Mouse (Mus musculus) intestine, postnatal 0 days (tissue): ENCODE results near the gene Reln. TPM values are rescaled to one million over a fixed set of nuclear protein-coding genes. Genes with fewer than 3 reads are reported as not detected.

Source experiments
- ATAC-seq: fragments of 200-750 bp; cut with Nextera tagmentation; 2 replicates; pipeline ENCODE4 v1.8.0; 2017; ENCODE audit warnings: mild to moderate bottlenecking, moderate TSS enrichment, moderate library complexity
- H3K27ac ChIP-seq: fragments of 300-500 bp; sonication (generic); 2 replicates; pipeline ENCODE4 v1.5.1; 2014; ENCODE audit warnings: mild to moderate bottlenecking, low read depth, low read length, moderate library complexity
- H3K27me3 ChIP-seq: fragments of 300-500 bp; sonication (generic); replicated peaks from 2 replicates; pipeline ENCODE4 v1.6.1; 2014; ENCODE audit warnings: low read length, mixed read lengths; ENCODE audit not compliant: control insufficient read depth, insufficient read depth
- H3K36me3 ChIP-seq: fragments of 300-500 bp; sonication (generic); 2 replicates; pipeline ENCODE4 v1.6.1; 2014; ENCODE audit warnings: mild to moderate bottlenecking, moderate library complexity; ENCODE audit not compliant: control insufficient read depth, insufficient read depth
- H3K4me1 ChIP-seq: fragments of 300-500 bp; sonication (generic); replicated peaks from 2 replicates; pipeline ENCODE4 v1.6.1; 2014; ENCODE audit warnings: antibody characterized with exemption, low read length, mixed read lengths; ENCODE audit not compliant: control insufficient read depth, insufficient read depth
- H3K4me2 ChIP-seq: fragments of 300-500 bp; sonication (generic); replicated peaks from 2 replicates; pipeline ENCODE4 v1.6.1; 2014; ENCODE audit warnings: low read depth, mild to moderate bottlenecking, moderate library complexity
- H3K4me3 ChIP-seq: fragments of 300-500 bp; sonication (generic); 2 replicates; pipeline ENCODE4 v1.5.1; 2014; ENCODE audit warnings: low read depth, low read length
- H3K9ac ChIP-seq: fragments of 300-500 bp; sonication (generic); 2 replicates; pipeline ENCODE4 v1.6.1; 2014; ENCODE audit warnings: mild to moderate bottlenecking, low read depth, low read length
- H3K9me3 ChIP-seq: fragments of 300-500 bp; sonication (generic); 2 replicates; pipeline ENCODE4 v1.6.1; 2016; ENCODE audit warnings: mixed run types; ENCODE audit not compliant: control insufficient read depth
- CTCF ChIP-seq: sonication (generic); IDR thresholded peaks from 2 replicates; pipeline ENCODE4 v1.5.1; 2016; ENCODE audit warnings: low read depth, mild to moderate bottlenecking, control low read depth, antibody characterized with exemption, moderate library complexity
- WGBS: fragments of 180-500 bp; shearing (Covaris S2); extraction: QIAGEN DNeasy Blood & Tissue Kit; methylation state at CpG from one replicate; pipeline ENCODE4 v1.1.7; 2014; 5-methylcytosine and 5-hydroxymethylcytosine counted together
- polyA plus RNA-seq: library from polyadenylated mRNA; unstranded; fragments of >200 nt; fragmentation: Nextera tagmentation; extraction: Ambion mirVana; gene quantifications from 2 replicates; pipeline ENCODE4 v1.2.1, GENCODE M21; 2015

The Reln gene
- polyA plus RNA-seq, 1 experiment from 2014 or later = 5.3 TPM

DNA sequence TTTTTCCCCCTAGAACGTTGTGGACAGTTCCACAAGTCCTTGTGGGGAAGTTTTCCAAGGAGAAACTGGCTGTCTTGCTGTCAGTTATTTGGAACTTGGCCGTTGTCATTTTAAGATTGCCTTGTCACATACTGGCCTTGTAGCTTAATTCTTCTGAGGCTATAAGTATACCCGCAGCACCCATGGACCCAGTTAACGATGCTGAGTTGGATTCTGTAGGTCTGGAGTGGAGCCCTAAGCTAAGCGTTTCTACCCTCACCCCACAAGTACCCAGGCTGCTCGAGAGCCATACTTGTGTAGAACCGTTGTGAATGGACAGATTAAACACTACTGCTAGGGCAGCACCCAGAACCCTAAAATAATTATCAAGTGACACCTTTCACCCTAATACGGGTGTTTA lies 477.8 kb downstream of the Reln start:
- WGBS = 54% methylated on average over 8 of the region's 8 CpGs
- Histone ChIP-seq H3K36me3 (no peaks in the 10 kb centered on the region), H3K4me2 (no peak overlapping the region), H3K4me1 (no peaks in the 10 kb centered on the region), H3K9ac (no peak overlapping the region), H3K27me3 (no peaks in the 10 kb centered on the region), H3K4me3 (no peak overlapping the region), H3K9me3 (no peaks in the 10 kb centered on the region), H3K27ac (no peak overlapping the region)
- no peak for TF ChIP-seq CTCF
- no peak for ATAC-seq

DNA sequence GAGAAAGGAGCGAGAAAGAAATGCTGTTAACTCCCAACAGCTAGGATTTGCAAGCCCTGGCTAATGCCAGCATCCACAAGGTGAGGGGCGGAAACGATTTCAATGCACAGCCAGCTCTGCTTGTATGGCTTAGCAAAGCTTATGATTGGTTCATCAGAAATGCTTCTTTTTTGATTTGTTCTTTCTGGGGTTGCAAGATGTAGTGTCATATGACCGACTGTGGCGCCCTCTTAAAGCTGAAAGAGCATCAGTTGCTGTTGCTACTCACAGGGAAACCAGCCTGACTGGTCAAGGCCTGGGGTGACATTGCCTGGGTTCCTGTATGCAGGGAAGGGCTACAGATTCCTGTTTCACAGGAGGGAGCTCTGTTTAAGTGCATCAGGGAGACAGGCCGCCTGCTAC lies 478.2 kb downstream of the Reln start:
- Histone ChIP-seq H3K9me3 (no peaks in the 10 kb centered on the region), H3K36me3 (no peaks in the 10 kb centered on the region), H3K27me3 (no peaks in the 10 kb centered on the region), H3K4me2 (0 out of 2 replicates have a peak overlapping the region, but pooled peaks have one; percentile 58), H3K4me1 (no peaks in the 10 kb centered on the region), H3K4me3 (no peak overlapping the region), H3K9ac (no peak overlapping the region), H3K27ac (no peak overlapping the region)
- TF ChIP-seq CTCF = no peak
- no peak for ATAC-seq
- WGBS = 22% methylated on average over 6 of the region's 6 CpGs

DNA sequence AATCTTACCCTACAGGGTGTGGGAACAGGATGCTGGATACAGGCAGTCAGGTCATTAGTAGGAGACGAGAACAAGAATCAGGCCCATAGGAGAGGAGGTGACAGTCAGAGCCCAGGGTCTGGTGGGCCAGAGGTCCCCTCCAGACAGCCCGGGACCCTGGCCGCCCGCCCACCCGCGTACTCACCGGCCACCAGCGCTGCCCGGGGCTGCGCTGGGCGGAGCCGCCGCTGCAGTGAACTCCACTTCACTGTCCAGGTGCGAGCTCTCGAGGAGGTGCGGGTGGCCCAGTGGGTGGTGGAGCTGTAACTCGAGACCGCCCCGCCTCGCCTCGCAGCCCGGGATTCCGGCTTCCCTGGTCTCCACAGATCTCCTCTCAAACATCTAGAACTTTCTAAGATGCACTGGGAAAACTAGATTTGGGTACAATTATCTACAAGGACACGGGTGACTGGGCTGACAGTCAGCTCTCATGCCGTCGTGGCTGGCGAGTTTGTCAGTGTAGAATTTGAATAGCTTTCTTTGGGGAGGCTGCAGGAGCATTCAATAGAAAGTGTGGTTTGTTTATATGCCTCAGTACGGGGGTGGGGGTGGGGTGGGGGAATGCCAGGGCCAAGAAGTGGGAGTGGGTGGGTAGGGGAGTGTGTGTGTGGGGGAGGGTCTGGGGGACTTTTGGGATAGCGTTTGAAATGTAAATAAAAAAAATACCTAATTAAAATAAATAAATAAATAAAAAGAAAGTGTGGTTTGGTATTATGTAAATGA lies 479.0 kb downstream of the Reln start, which contains the start of gene Slc26a5:
TSS of gene Slc26a5 (minus strand) at position 259 of the 762 bp plus-strand sequence.
- Histone ChIP-seq H3K9me3 (no peaks in the 10 kb centered on the region), H3K4me2 (peak within 1 kb of the TSS; percentile 58), H3K36me3 (no peaks in the 10 kb centered on the region), H3K27me3 (no peaks in the 10 kb centered on the region), H3K4me1 (no peaks in the 10 kb centered on the region), H3K4me3 (peak within 1 kb of the TSS; percentile 16; the same call in 1 of the 2 replicates), H3K27ac (no peak within 1 kb of the TSS), H3K9ac (no peak within 1 kb of the TSS)
- ATAC-seq = no peak
- no peak for TF ChIP-seq CTCF
- WGBS = 3% methylated on average over 29 of the region's 29 CpGs

DNA sequence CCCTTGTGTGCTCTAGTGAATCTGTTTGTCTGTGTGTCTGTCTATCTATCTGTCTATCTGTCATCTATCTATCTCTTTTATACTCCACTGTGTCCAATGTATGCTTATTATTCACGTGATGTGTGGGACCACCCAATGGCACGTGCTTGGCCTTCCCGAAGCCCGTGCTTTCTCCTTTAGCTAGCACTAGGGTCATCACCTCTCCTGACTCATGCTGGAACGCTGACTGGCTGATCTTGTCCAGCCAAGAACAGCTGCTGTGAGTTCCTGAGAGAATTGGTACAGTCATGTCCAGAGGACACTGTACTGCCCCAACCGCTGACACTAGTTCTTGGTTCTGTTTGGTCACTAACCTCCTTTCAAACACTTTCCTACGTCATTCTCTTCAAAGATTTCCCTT lies 485.8 kb downstream of the Reln start:
- TF ChIP-seq CTCF = no peak
- Histone ChIP-seq H3K4me1 (no peaks in the 10 kb centered on the region), H3K36me3 (no peaks in the 10 kb centered on the region), H3K27ac (no peak overlapping the region), H3K27me3 (no peaks in the 10 kb centered on the region), H3K4me3 (no peak overlapping the region), H3K9me3 (no peaks in the 10 kb centered on the region), H3K9ac (no peak overlapping the region), H3K4me2 (no peak overlapping the region)
- no peak for ATAC-seq
- 81% methylated on average over 7 of the region's 7 CpGs for WGBS

DNA sequence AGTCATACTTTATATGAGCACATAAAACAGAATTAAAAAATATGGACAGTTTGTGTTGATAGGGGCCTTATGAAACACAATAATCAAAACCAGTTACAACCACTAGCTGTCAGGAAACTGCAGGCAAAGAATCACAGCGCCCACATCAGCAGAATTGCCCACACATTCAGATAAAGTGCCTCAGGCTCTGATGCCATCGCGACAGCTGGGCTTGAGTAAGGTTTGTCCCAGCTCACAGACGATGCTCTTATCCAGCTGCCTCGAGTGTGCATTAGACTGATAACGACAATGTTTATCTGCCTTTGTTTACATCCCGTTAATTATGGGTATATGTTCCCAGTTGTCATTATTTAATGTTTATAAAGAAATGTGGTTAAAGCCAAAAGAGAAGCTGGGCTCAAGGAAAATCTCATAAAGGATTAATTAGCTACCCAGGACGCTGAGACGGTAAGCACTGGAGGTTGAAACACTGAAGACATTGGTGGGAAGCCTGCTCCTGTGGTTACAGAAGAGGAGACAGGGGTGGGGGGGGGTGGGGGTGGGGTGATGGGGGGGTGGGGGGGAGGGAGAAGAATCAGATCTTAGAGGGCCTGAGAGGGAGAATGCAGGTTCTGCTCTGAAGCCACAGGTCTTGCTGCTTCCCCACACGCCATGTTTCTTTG lies 492.7 kb downstream of the Reln start:
- whole genome bisulfite sequencing = 47% methylated on average over 10 of the region's 10 CpGs
- H3K9ac ChIP-seq = no peak overlapping the region
- H3K27ac ChIP-seq = no peak overlapping the region
- H3K27me3 ChIP-seq = no peaks in the 10 kb centered on the region
- H3K36me3 ChIP-seq = no peaks in the 10 kb centered on the region
- H3K4me2 ChIP-seq = no peak overlapping the region
- no peaks in the 10 kb centered on the region for H3K4me1 ChIP-seq
- no peaks in the 10 kb centered on the region for H3K9me3 ChIP-seq
- ATAC-seq = no peak
- no peak for TF ChIP-seq CTCF
- no peak overlapping the region for H3K4me3 ChIP-seq

DNA sequence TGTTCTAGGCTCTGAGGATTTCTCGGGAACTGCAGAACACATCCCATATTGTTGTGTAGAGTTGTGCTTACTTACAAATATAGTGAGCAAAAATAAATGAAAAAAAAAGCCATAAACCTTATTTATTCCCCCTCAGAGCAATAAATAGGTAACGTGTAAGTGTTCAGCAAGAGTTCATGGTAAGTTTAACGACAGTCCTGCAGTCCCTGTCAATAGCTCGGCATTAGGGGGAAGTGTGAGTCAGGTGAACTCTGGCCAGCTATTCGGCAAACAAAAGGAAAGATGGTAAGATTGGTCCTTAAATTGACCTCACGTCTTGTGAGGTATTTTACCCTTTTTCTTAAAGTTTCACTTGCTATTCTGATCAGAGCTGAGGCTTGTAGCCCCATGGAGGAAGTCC lies 497.1 kb downstream of the Reln start:
- Histone ChIP-seq H3K4me2 (peak overlapping the region; percentile 55), H3K4me3 (no peak overlapping the region), H3K27ac (no peak overlapping the region), H3K36me3 (no peaks in the 10 kb centered on the region), H3K27me3 (no peaks in the 10 kb centered on the region), H3K4me1 (no peaks in the 10 kb centered on the region), H3K9ac (no peak overlapping the region), H3K9me3 (no peaks in the 10 kb centered on the region)
- WGBS = 35% methylated on average over 6 of the region's 6 CpGs
- TF ChIP-seq CTCF = no peak
- ATAC-seq = peak; percentile 60; the same call in 1 of the 2 replicates
